Mouse (Mus musculus): ENCODE results near the gene Fcgr4. TPM values are rescaled to one million over a fixed set of nuclear protein-coding genes. Genes with fewer than 3 reads are reported as not detected.

Gene Fcgr4
- total RNA-seq, 2 experiments from 2014 or later: not detected

Small RNAs within 50 kb of the gene (microRNA-seq; reads per million reads assigned to microRNA genes)
- gene Gm27552 (0 reads per million in 2 experiments), gene Mir6546 (1.4 to 3.1 reads per million in 2 experiments)

Other genes starting within 250 kb of the Fcgr4 start
- gene Atf6, start 151.1 kb upstream of the Fcgr4 start, total RNA-seq (2021): 10 to 100 TPM; 34.3 to 35.5 TPM
- gene Gm26620, start 133.9 kb upstream of the Fcgr4 start, total RNA-seq (2021): 1 to 10 TPM in 1 of 2 experiments, under 1 TPM in 1; 0.85 to 1.1 TPM
- 10 to 100 TPM; 12.5 to 18.2 TPM for gene Dusp12, start 133.4 kb upstream of the Fcgr4 start, total RNA-seq (2021)
- under 1 TPM in 1 of 2 experiments, not detected in 1; 0.35 TPM for gene Fcrlb, start 106.0 kb upstream of the Fcgr4 start, total RNA-seq (2021)
- under 1 TPM in 1 of 2 experiments, not detected in 1; 0.67 TPM for gene Fcrla, start 91.3 kb upstream of the Fcgr4 start, total RNA-seq (2021)
- 1 to 10 TPM; 3.6 to 3.8 TPM for gene Fcgr2b, start 42.4 kb upstream of the Fcgr4 start, total RNA-seq (2021)
- 10 to 100 TPM; 10.2 to 11.6 TPM for gene Fcgr3, start 46.0 kb downstream of the Fcgr4 start, total RNA-seq (2021)
- gene Cfap126, start 95.0 kb downstream of the Fcgr4 start, total RNA-seq (2021): 1 to 10 TPM; 1.8 to 3.9 TPM
- 100 to 1,000 TPM; 196 to 214 TPM for gene Sdhc, start 131.7 kb downstream of the Fcgr4 start, total RNA-seq (2021)
- not detected for gene Mpz, start 131.8 kb downstream of the Fcgr4 start, total RNA-seq (2021)
- 10 to 100 TPM; 43.1 to 44.4 TPM for gene Pcp4l1, start 177.3 kb downstream of the Fcgr4 start, total RNA-seq (2021)
- under 1 TPM in 1 of 2 experiments, not detected in 1; 0.12 TPM for gene Nr1i3, start 195.1 kb downstream of the Fcgr4 start, total RNA-seq (2021)
- 10 to 100 TPM; 66.3 to 75.2 TPM for gene Tomm40l, start 203.6 kb downstream of the Fcgr4 start, total RNA-seq (2021)
- 1 to 10 TPM; 1.3 to 3.2 TPM for gene Apoa2, start 206.1 kb downstream of the Fcgr4 start, total RNA-seq (2021)
- 10 to 100 TPM; 14.4 to 14.6 TPM for gene Fcer1g, start 215.4 kb downstream of the Fcgr4 start, total RNA-seq (2021)
- gene Adamts4, start 231.5 kb downstream of the Fcgr4 start, total RNA-seq (2021): 10 to 100 TPM; 31.5 to 34.6 TPM
- gene Ndufs2, start 232.5 kb downstream of the Fcgr4 start, total RNA-seq (2021): 100 to 1,000 TPM; 274 to 282 TPM